Mouse (Mus musculus): ENCODE data around the gene P2ry13. TPM values are rescaled to one million over a fixed set of nuclear protein-coding genes. Genes with fewer than 3 reads are reported as not detected.
A peak's percentile ranks its signal among the peaks of the same experiment; 100 is the strongest.

P2ry13 gene
- polyA plus RNA-seq (2014; fragmentation: Nextera tagmentation; extraction: Ambion mirVana): 0.85 and 1.4 TPM in 2 replicates

- Histone ChIP-seq H3K4me2 (ENCODE audit: low read length) (no peak within 1 kb of the TSS), H3K36me3 (ENCODE audit: control insufficient read depth, insufficient read depth, low read length) (no peaks in the 10 kb centered on the region), H3K9ac (replicated peaks; ENCODE audit: low read length) (no peak within 1 kb of the TSS), H3K4me1 (ENCODE audit: control insufficient read depth, insufficient read depth, low read length) (no peaks in the 10 kb centered on the region), H3K9me3 (ENCODE audit: control insufficient read depth, low read length) (no peaks in the 10 kb centered on the region), H3K27ac (replicated peaks; ENCODE audit: low read depth, low read length) (no peak within 1 kb of the TSS), H3K4me3 (replicated peaks; ENCODE audit: low read depth, low read length) (no peak within 1 kb of the TSS), H3K27me3 (ENCODE audit: control insufficient read depth, insufficient read depth, low read length) (no peaks in the 10 kb centered on the region)
- WGBS: 93% methylated on average over 6 of the region's 6 CpGs
- DNase-seq (no peak), ATAC-seq (ENCODE audit: low FRiP score, low TSS enrichment) (no peak)
Observed at GRCm38 (mm10) chr3:59210727-59211126, at the start of gene P2ry13. TSS of gene P2ry13 (minus strand) at chr3:59210882.

GRCm38 (mm10) chr3:59257740-59258664 lies 47.3 kb upstream of the P2ry13 start:
- DNase-seq: no peak
- WGBS: 90% methylated on average over 20 of the region's 20 CpGs
- Histone ChIP-seq H3K9ac (replicated peaks; ENCODE audit: low read length) (no peak overlapping the region), H3K4me1 (ENCODE audit: control insufficient read depth, insufficient read depth, low read length) (peaks cover 10% of the 10 kb centered on the region), H3K9me3 (ENCODE audit: control insufficient read depth, low read length) (no peaks in the 10 kb centered on the region), H3K27ac (replicated peaks; ENCODE audit: low read depth, low read length) (no peak overlapping the region), H3K4me2 (ENCODE audit: low read length) (no peak overlapping the region), H3K36me3 (ENCODE audit: control insufficient read depth, insufficient read depth, low read length) (no peaks in the 10 kb centered on the region), H3K27me3 (ENCODE audit: control insufficient read depth, insufficient read depth, low read length) (no peaks in the 10 kb centered on the region), H3K4me3 (replicated peaks; ENCODE audit: low read depth, low read length) (no peak overlapping the region)
- no peak for ATAC-seq (ENCODE audit: low FRiP score, low TSS enrichment)

- no peak overlapping the region for H3K9ac ChIP-seq (replicated peaks; ENCODE audit: low read length)
- DNase-seq (no peak), ATAC-seq (ENCODE audit: low FRiP score, low TSS enrichment) (no peak)
- H3K4me2 ChIP-seq (ENCODE audit: low read length): no peak overlapping the region
- H3K9me3 ChIP-seq (ENCODE audit: control insufficient read depth, low read length): no peaks in the 10 kb centered on the region
- H3K27ac ChIP-seq (replicated peaks; ENCODE audit: low read depth, low read length): no peak overlapping the region
- H3K36me3 ChIP-seq (ENCODE audit: control insufficient read depth, insufficient read depth, low read length): no peaks in the 10 kb centered on the region
- H3K4me1 ChIP-seq (ENCODE audit: control insufficient read depth, insufficient read depth, low read length): no peaks in the 10 kb centered on the region
- WGBS: 92% methylated on average over 1 of the region's 1 CpGs
- H3K27me3 ChIP-seq (ENCODE audit: control insufficient read depth, insufficient read depth, low read length): no peaks in the 10 kb centered on the region
- H3K4me3 ChIP-seq (replicated peaks; ENCODE audit: low read depth, low read length): no peak overlapping the region
Observed at GRCm38 (mm10) chr3:59250454-59250853, 39.8 kb upstream of the P2ry13 start.

DNA sequence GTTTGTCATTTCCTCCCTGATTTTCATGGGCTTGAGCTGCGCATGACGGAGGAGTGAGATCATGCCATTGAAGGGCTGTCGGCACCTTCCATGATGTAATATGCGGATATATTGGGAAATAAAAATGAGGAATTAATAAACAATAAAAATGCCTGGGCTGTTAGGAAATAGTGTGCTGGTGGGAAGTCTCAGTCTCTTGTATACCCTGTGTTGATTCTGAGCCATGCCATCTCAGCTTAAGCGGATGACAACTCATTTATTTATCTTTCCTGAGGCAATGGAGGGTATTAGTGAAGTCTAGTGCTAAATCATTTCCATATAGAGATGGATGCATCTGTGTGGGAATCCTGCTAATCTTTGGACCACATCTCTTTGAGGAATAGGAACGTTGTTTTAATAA lies 37.3 kb upstream of the P2ry13 start:
- Histone ChIP-seq H3K9me3 (ENCODE audit: control insufficient read depth, low read length) (no peaks in the 10 kb centered on the region), H3K36me3 (ENCODE audit: control insufficient read depth, insufficient read depth, low read length) (no peaks in the 10 kb centered on the region), H3K9ac (replicated peaks; ENCODE audit: low read length) (no peak overlapping the region), H3K4me1 (ENCODE audit: control insufficient read depth, insufficient read depth, low read length) (no peaks in the 10 kb centered on the region), H3K4me2 (ENCODE audit: low read length) (no peak overlapping the region), H3K4me3 (replicated peaks; ENCODE audit: low read depth, low read length) (no peak overlapping the region), H3K27ac (replicated peaks; ENCODE audit: low read depth, low read length) (no peak overlapping the region), H3K27me3 (ENCODE audit: control insufficient read depth, insufficient read depth, low read length) (no peaks in the 10 kb centered on the region)
- DNase-seq: no peak
- no peak for ATAC-seq (ENCODE audit: low FRiP score, low TSS enrichment)
- 90% methylated on average over 6 of the region's 6 CpGs for WGBS

DNA sequence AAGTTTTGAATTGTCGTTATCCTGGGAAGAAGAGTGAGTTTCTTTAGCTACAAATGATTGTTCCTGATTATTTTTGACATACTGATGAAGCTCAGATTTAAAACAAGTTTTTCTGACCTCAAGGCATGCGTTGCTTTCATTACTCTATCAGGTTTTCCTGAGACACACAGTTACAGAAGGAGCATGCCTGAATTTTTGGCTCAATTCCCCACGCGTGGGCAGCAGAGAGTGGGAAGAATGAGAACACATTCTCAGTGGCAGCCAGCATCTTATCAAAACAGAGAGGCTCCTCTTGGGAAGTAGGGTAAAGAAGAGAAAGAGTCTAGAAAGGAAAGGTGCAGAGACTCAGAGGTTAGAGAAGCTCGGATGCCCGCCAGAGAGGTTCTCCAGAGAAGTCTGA lies 32.7 kb upstream of the P2ry13 start:
- Histone ChIP-seq H3K4me1 (ENCODE audit: control insufficient read depth, insufficient read depth, low read length) (no peaks in the 10 kb centered on the region), H3K27ac (replicated peaks; ENCODE audit: low read depth, low read length) (no peak overlapping the region), H3K4me3 (replicated peaks; ENCODE audit: low read depth, low read length) (no peak overlapping the region), H3K4me2 (ENCODE audit: low read length) (no peak overlapping the region), H3K9me3 (ENCODE audit: control insufficient read depth, low read length) (no peaks in the 10 kb centered on the region), H3K36me3 (ENCODE audit: control insufficient read depth, insufficient read depth, low read length) (no peaks in the 10 kb centered on the region), H3K9ac (replicated peaks; ENCODE audit: low read length) (no peak overlapping the region), H3K27me3 (ENCODE audit: control insufficient read depth, insufficient read depth, low read length) (no peaks in the 10 kb centered on the region)
- ATAC-seq (ENCODE audit: low FRiP score, low TSS enrichment) (no peak), DNase-seq (no peak)
- WGBS: 89% methylated on average over 6 of the region's 6 CpGs

- 85% methylated on average over 5 of the region's 5 CpGs for WGBS
- no peak overlapping the region for H3K4me2 ChIP-seq (ENCODE audit: low read length)
- H3K36me3 ChIP-seq (ENCODE audit: control insufficient read depth, insufficient read depth, low read length): no peaks in the 10 kb centered on the region
- no peaks in the 10 kb centered on the region for H3K4me1 ChIP-seq (ENCODE audit: control insufficient read depth, insufficient read depth, low read length)
- DNase-seq (no peak), ATAC-seq (ENCODE audit: low FRiP score, low TSS enrichment) (no peak)
- no peak overlapping the region for H3K9ac ChIP-seq (replicated peaks; ENCODE audit: low read length)
- no peaks in the 10 kb centered on the region for H3K9me3 ChIP-seq (ENCODE audit: control insufficient read depth, low read length)
- no peak overlapping the region for H3K27ac ChIP-seq (replicated peaks; ENCODE audit: low read depth, low read length)
- H3K4me3 ChIP-seq (replicated peaks; ENCODE audit: low read depth, low read length): no peak overlapping the region
- no peaks in the 10 kb centered on the region for H3K27me3 ChIP-seq (ENCODE audit: control insufficient read depth, insufficient read depth, low read length)
Observed at GRCm38 (mm10) chr3:59234878-59235277, 24.2 kb upstream of the P2ry13 start.

DNA sequence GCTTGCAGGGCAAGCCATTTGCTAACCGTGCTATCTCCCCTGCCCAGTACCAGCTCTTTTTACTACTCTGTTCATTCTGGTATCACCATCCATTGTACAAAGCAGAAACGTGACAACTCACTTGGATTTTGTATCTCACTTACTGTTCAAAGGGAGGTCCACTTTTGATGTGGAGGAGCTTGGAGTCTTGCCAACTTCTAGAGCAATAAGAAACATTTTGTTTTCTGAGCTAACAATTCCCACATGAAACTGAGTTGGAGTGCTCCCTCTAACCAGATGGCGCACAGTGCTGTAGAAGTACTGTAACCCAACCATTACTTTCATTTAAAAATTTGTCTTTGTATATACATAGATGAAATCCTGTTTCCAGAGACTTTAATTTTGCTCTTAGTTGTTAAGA lies 20.2 kb upstream of the P2ry13 start:
- no peaks in the 10 kb centered on the region for H3K36me3 ChIP-seq (ENCODE audit: control insufficient read depth, insufficient read depth, low read length)
- no peak overlapping the region for H3K9ac ChIP-seq (replicated peaks; ENCODE audit: low read length)
- peak; percentile 24 for DNase-seq
- H3K4me1 ChIP-seq (ENCODE audit: control insufficient read depth, insufficient read depth, low read length): no peaks in the 10 kb centered on the region
- no peak overlapping the region for H3K27ac ChIP-seq (replicated peaks; ENCODE audit: low read depth, low read length)
- ATAC-seq (ENCODE audit: low FRiP score, low TSS enrichment): no peak
- H3K4me3 ChIP-seq (replicated peaks; ENCODE audit: low read depth, low read length): no peak overlapping the region
- no peaks in the 10 kb centered on the region for H3K9me3 ChIP-seq (ENCODE audit: control insufficient read depth, low read length)
- H3K4me2 ChIP-seq (ENCODE audit: low read length): no peak overlapping the region
- 76% methylated on average over 3 of the region's 3 CpGs for whole genome bisulfite sequencing
- no peaks in the 10 kb centered on the region for H3K27me3 ChIP-seq (ENCODE audit: control insufficient read depth, insufficient read depth, low read length)

DNA sequence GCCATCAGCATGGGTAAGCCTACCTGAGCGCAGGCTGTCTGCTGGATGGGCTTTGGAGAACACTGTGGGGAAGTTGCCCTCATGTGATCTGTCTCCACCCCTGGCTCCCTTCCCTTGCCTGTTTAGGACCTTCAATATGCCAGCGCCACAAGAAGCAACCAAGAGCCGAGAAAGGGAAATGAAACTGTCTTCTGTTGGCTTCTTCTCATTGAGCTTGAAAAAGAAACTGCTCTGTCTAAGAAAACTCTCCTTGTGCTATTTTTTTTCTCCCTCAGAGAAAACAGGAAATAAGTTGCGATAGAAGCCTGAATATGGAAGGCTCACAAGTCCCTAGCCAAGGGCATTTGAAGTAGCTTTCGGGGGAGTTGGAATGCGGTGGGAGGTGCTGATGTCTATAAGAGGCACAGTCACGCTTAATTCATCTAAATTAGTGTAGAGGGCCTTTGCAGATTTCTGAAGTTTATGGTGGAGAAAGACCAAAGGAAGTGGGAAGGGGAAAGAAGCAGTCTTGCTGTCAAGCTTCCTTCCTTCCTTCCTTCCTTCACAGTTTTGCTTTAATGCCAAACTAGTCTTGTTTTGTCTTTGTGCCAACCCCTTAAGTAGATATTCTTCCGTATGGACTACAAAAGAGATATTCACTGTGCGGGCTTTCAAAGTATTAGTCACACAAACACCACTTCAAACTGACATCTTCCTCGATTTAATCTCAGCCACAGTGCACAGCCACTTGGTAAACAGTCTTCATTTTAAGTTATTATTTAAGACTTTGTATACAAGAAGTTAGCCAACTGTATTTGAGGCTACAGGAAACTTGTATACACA lies 18.3 kb upstream of the P2ry13 start:
- 58% methylated on average over 10 of the region's 10 CpGs for WGBS
- Histone ChIP-seq H3K4me3 (replicated peaks; ENCODE audit: low read depth, low read length) (no peak overlapping the region), H3K36me3 (ENCODE audit: control insufficient read depth, insufficient read depth, low read length) (no peaks in the 10 kb centered on the region), H3K4me2 (ENCODE audit: low read length) (no peak overlapping the region), H3K27me3 (ENCODE audit: control insufficient read depth, insufficient read depth, low read length) (no peaks in the 10 kb centered on the region), H3K27ac (replicated peaks; ENCODE audit: low read depth, low read length) (no peak overlapping the region), H3K9ac (replicated peaks; ENCODE audit: low read length) (no peak overlapping the region), H3K9me3 (ENCODE audit: control insufficient read depth, low read length) (no peaks in the 10 kb centered on the region), H3K4me1 (ENCODE audit: control insufficient read depth, insufficient read depth, low read length) (no peaks in the 10 kb centered on the region)
- DNase-seq (no peak), ATAC-seq (ENCODE audit: low FRiP score, low TSS enrichment) (no peak)

Measured in midbrain, embryonic 14.5 days (tissue).